Mouse (Mus musculus): ENCODE results near the gene Wbp11. TPM values are rescaled to one million over a fixed set of nuclear protein-coding genes. Genes with fewer than 3 reads are reported as not detected.
A peak's percentile ranks its signal among the peaks of the same experiment; 100 is the strongest.

Wbp11 gene
- polyA plus RNA-seq, 1 experiment from 2014 or later = 78.4 TPM

DNA sequence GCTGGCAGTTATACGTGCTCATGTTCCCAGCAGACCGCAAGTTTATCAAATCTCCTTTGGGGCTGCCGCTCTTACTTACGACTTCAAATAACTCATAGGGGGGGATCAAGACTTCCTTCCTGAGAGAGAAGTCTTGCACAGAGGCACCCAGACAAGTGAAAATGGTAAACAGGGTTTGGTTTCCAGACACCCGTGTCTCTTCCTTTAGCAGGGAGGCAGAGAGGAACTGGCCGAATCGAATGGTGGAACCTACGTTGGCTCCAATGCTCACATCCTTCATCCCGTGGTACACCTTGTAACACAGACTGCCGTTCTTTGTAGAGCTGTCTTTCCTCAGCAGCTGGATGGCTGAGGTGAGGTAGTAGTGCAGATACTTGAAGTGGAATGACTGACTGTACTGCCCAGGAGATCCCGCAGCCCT lies 26.3 kb upstream of the Wbp11 start:
- no peak for ATAC-seq (ENCODE audit: low FRiP score, low read depth)
- WGBS = 90% methylated on average over 11 of the region's 11 CpGs
- Histone ChIP-seq H3K4me3 (no peak overlapping the region), H3K27me3 (no peaks in the 10 kb centered on the region), H3K36me3 (no peaks in the 10 kb centered on the region), H3K4me2 (no peak overlapping the region), H3K9me3 (no peaks in the 10 kb centered on the region), H3K27ac (replicated peaks) (no peak overlapping the region), H3K4me1 (replicated peaks) (0 out of 2 replicates have a peak, but pooled peaks cover 8% of the 10 kb centered on the region), H3K9ac (no peak overlapping the region)

DNA sequence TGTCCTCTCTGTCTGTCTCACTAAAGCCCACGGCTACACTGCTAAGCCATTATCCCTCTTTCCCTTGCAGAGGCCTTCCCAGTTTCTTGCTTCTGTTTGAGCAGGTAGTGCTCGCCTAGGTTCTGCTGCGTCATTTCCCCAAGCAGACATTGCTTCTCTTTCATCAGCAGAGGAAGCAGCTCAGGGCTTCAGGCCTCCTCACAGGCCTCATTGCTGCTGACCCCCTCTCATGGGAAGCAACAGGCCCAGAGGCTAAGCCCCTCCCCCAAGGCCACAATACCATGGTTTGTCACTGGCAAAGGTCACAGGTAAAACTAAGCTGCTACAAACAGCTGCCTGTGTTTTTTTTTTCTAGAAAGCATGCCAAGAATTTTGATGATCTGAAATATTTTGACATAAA lies 24.7 kb upstream of the Wbp11 start:
- H3K27ac ChIP-seq (replicated peaks) = peak overlapping the region; percentile 26; the same call in 1 of the 2 replicates

DNA sequence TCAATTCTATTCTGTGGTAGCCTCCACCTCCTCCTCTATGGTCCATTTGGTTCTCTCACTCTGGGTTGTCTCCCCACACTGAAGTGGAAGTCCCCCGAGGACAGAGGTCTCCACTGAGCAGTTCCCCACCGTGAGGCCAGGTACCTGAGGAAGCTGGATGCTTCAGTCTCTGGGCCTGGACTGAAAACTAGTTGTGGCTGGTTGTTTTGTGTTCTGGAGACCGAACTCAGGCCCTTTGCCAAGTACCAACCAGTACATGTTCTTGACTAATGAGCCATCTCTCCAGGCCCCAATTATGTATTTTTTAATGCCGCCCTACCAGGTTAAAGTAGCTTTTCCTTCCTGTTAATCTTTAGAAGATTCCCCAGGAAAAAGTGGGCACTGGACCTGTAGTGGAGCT lies 24.3 kb upstream of the Wbp11 start:
- Histone ChIP-seq H3K27me3 (no peaks in the 10 kb centered on the region), H3K27ac (replicated peaks) (peak overlapping the region; percentile 26; the same call in 1 of the 2 replicates), H3K4me2 (no peak overlapping the region), H3K4me1 (replicated peaks) (0 out of 2 replicates have a peak, but pooled peaks cover 8% of the 10 kb centered on the region), H3K36me3 (no peaks in the 10 kb centered on the region), H3K4me3 (no peak overlapping the region), H3K9me3 (no peaks in the 10 kb centered on the region), H3K9ac (no peak overlapping the region)
- WGBS = 83% methylated on average over 4 of the region's 4 CpGs
- no peak for ATAC-seq (ENCODE audit: low FRiP score, low read depth)

More for the DNA sequence above, 24.7 kb upstream of the Wbp11 start:
- ATAC-seq (ENCODE audit: low FRiP score, low read depth) = no peak; the same call in 1 of the 2 replicates
- H3K27me3 ChIP-seq = no peaks in the 10 kb centered on the region
- 0 out of 2 replicates have a peak, but pooled peaks cover 8% of the 10 kb centered on the region for H3K4me1 ChIP-seq (replicated peaks)
- H3K36me3 ChIP-seq = no peaks in the 10 kb centered on the region
- H3K9me3 ChIP-seq = no peaks in the 10 kb centered on the region
- 59% methylated on average over 3 of the region's 3 CpGs for WGBS
- H3K4me2 ChIP-seq = no peak overlapping the region
- H3K4me3 ChIP-seq = no peak overlapping the region
- H3K9ac ChIP-seq = no peak overlapping the region

DNA sequence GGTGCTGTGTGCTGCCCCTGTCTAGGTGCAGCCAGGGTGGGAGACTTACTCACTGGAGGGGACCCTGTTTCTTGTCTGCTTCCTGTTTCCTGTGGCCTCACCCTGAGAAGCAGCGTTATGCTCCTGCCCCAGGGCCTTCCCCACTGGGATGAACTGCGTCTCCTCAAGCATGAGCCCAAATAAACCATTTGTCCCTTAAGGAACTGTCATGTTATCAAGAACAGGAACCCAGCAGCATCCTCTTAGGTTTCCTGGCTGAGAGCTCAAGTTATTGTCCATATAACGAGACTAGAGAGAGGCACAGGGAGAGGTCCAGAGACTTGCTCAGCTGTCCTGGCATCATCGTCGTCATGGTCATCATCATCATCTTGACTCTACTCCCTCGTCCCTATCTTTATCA lies 22.2 kb upstream of the Wbp11 start:
- ATAC-seq (ENCODE audit: low FRiP score, low read depth) = no peak
- Histone ChIP-seq H3K4me2 (no peak overlapping the region), H3K27ac (replicated peaks) (no peak overlapping the region), H3K4me3 (no peak overlapping the region), H3K9me3 (no peaks in the 10 kb centered on the region), H3K36me3 (no peaks in the 10 kb centered on the region), H3K4me1 (replicated peaks) (0 out of 2 replicates have a peak, but pooled peaks cover 8% of the 10 kb centered on the region), H3K27me3 (no peaks in the 10 kb centered on the region), H3K9ac (no peak overlapping the region)
- WGBS = 83% methylated on average over 6 of the region's 6 CpGs

DNA sequence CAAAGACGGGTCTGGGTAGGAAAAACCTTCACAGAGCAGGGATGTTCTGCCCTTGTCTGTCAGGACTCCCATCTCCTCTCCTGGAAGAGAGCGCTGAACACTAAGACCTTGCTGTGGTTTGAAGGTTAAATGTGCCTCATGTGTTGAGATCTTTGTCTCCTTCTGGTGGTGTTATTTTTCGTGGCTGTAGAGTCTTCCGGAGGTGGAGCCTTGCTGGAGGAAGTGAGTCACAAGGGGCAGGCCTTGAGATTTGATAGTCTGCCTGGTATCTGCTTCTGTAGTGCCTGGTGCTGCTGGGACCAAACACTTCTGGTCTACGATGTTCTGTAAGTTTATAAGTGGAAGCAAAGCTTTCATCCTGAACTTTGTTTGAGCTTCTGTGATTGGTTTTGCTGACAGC lies 20.9 kb upstream of the Wbp11 start:
- H3K9me3 ChIP-seq = no peaks in the 10 kb centered on the region
- H3K4me2 ChIP-seq = no peak overlapping the region
- no peak overlapping the region for H3K9ac ChIP-seq
- no peak overlapping the region for H3K27ac ChIP-seq (replicated peaks)
- H3K4me1 ChIP-seq (replicated peaks) = 0 out of 2 replicates have a peak, but pooled peaks cover 8% of the 10 kb centered on the region
- H3K4me3 ChIP-seq = no peak overlapping the region
- ATAC-seq (ENCODE audit: low FRiP score, low read depth) = no peak
- no peaks in the 10 kb centered on the region for H3K36me3 ChIP-seq
- H3K27me3 ChIP-seq = no peaks in the 10 kb centered on the region
- WGBS = 90% methylated on average over 5 of the region's 5 CpGs

DNA sequence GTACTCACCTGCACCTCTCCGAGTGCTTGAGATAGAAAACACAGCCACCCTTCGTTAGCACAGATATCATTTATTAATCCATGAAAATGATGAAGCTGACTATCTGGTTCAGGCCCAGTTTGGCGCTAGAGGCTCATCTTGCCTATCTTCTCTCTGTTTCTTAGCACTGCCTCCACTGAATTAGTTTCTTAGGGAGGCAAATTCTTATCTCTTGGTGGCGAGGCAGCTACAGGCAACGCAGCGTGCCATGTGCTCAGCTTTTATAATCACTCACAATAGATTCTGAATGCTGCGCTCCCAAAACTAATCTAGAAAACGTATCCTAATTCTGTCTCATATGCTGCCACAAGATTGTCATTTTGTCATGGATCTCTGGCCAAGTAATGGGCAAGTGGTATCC lies 20.4 kb upstream of the Wbp11 start:
- ATAC-seq (ENCODE audit: low FRiP score, low read depth) = no peak
- no peaks in the 10 kb centered on the region for H3K36me3 ChIP-seq
- H3K4me3 ChIP-seq = no peak overlapping the region
- WGBS = 89% methylated on average over 8 of the region's 8 CpGs
- H3K9me3 ChIP-seq = no peaks in the 10 kb centered on the region
- no peak overlapping the region for H3K4me2 ChIP-seq
- no peaks in the 10 kb centered on the region for H3K27me3 ChIP-seq
- H3K27ac ChIP-seq (replicated peaks) = no peak overlapping the region
- H3K9ac ChIP-seq = no peak overlapping the region
- H3K4me1 ChIP-seq (replicated peaks) = 0 out of 2 replicates have a peak, but pooled peaks cover 8% of the 10 kb centered on the region

DNA sequence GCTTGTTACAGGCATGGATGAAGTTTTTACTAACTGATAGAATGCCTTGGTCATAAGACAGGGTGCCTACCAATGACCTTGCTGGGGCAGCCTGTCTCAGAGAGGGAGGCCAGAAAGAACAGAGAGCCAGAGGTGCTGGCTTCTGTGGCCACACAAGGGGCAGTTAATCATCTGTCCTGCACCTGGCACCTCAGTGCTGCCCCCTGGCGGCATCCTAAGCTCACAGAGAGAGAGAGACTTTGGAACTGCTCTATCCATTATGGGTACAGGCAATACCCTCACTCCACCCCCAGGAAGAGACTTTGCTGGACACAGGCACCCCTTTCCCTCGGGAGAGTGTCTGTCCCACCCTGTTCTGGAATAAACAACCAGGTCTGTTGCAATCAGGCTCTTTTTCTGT lies 19.8 kb upstream of the Wbp11 start:
- H3K27me3 ChIP-seq = no peaks in the 10 kb centered on the region
- no peak overlapping the region for H3K4me3 ChIP-seq
- no peaks in the 10 kb centered on the region for H3K9me3 ChIP-seq
- H3K4me2 ChIP-seq = no peak overlapping the region
- H3K27ac ChIP-seq (replicated peaks) = no peak overlapping the region
- no peak for ATAC-seq (ENCODE audit: low FRiP score, low read depth)
- no peaks in the 10 kb centered on the region for H3K36me3 ChIP-seq
- 29% methylated on average over 2 of the region's 2 CpGs for WGBS
- H3K9ac ChIP-seq = no peak overlapping the region
- 0 out of 2 replicates have a peak, but pooled peaks cover 7% of the 10 kb centered on the region for H3K4me1 ChIP-seq (replicated peaks)

DNA sequence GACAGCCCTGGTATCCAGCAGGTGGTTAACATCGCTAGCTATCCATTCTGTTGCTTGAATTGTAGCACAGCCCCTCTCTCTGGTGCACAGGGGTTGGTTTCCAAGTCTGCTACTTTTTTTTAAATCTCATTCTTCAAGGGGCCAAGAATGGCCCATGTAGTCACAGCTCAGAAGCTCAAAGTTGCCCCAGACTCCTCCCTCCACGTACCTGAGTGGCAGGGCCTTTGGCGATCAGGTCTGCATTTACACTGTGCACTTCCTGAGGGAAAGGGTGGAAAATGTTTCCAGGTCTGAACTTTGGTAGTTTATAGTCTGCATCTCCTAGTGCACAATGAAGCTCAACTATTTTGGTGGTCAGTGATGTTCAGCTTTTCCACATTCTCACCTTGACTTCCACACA lies 19.2 kb upstream of the Wbp11 start:
- no peaks in the 10 kb centered on the region for H3K9me3 ChIP-seq
- 94% methylated on average over 3 of the region's 3 CpGs for WGBS
- no peak overlapping the region for H3K4me2 ChIP-seq
- H3K4me3 ChIP-seq = no peak overlapping the region
- no peak for ATAC-seq (ENCODE audit: low FRiP score, low read depth)
- H3K4me1 ChIP-seq (replicated peaks) = 0 out of 2 replicates have a peak, but pooled peaks cover 2% of the 10 kb centered on the region
- H3K27ac ChIP-seq (replicated peaks) = no peak overlapping the region
- H3K27me3 ChIP-seq = no peaks in the 10 kb centered on the region
- H3K36me3 ChIP-seq = no peaks in the 10 kb centered on the region
- no peak overlapping the region for H3K9ac ChIP-seq

DNA sequence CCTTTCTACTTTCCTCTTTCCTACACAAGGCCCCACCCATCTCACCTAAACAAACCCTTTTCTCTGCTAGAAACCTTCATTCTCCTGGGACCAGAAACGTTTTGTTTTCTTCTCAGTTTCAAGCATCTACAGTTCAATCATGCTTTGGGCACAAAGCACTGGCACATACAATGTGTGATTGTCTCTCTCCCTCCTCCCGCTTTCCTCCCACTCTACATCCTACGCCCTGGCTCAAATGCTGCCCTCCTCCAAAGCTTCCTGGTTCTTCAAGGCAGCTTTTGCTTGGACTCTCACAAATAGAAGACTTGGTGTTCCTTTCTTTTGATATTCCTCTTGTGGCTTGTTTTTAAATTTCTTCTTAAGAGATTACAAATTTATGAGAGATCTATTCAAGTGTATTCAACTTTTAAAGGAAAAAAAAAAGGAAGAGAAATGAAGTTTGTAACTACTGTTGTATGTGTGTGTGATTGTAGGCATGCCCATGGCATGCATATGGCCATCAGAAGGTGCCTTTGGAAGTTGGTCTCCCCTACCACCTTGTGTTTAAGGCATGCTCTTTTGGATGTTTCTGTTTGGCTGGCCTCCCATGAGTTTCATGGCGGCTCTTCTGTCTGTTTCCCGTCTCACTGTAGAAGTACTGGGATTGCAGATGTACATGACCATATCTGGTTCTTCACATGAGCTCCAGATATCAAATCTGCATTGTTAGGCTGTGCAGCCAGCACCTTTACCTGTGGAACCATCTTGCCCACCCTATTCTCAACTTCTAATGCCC lies 17.9 kb upstream of the Wbp11 start:
- H3K4me3 ChIP-seq = no peak overlapping the region
- H3K4me2 ChIP-seq = no peak overlapping the region
- no peaks in the 10 kb centered on the region for H3K4me1 ChIP-seq (replicated peaks)
- no peak overlapping the region for H3K9ac ChIP-seq
- no peaks in the 10 kb centered on the region for H3K27me3 ChIP-seq
- no peaks in the 10 kb centered on the region for H3K9me3 ChIP-seq
- ATAC-seq (ENCODE audit: low FRiP score, low read depth) = no peak
- H3K27ac ChIP-seq (replicated peaks) = no peak overlapping the region
- WGBS = 68% methylated on average over 5 of the region's 5 CpGs
- H3K36me3 ChIP-seq = no peaks in the 10 kb centered on the region

DNA sequence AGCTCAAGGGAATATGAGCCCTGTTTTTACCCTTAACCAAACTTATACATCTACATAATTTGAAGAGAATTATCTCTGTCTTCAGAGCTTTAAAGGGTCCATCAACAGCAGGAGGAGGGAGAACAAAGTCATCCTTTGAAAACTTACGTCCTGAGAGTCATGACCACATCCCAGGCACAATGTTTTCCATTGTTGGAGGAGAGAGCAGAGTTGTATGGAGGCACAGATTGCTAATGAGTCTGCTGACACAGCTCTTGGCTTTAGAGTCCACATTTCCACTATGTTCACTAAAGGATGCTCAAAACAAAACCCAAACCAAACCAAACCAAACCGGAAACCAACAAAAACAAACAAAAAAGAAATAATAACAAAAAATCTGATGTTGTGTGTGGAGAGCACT lies 16.9 kb upstream of the Wbp11 start:
- Histone ChIP-seq H3K27ac (replicated peaks) (no peak overlapping the region), H3K27me3 (no peaks in the 10 kb centered on the region), H3K9me3 (no peaks in the 10 kb centered on the region), H3K4me3 (no peak overlapping the region), H3K4me2 (no peak overlapping the region), H3K4me1 (replicated peaks) (no peaks in the 10 kb centered on the region), H3K9ac (no peak overlapping the region), H3K36me3 (no peaks in the 10 kb centered on the region)
- WGBS = 56% methylated on average over 2 of the region's 2 CpGs
- no peak for ATAC-seq (ENCODE audit: low FRiP score, low read depth)

DNA sequence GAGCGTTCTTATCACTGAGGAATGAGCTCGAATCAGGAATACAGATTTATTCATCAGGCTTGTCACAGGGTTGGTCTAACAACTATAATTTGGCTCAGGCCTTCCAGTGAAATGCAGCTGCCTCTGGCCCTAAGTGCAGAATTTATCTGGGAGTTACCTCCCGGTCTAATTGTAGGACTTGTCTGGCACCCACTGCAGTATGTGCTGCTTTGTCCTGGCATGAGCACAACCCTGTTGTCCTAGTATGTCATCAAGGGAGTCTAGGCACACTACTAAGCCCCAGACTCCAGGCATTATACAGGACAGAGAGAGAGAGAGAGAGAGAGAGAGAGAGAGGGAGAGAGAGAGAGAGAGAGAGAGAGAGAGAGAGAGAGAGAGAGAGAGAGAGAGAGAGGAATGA lies 9.3 kb upstream of the Wbp11 start:
- 87% methylated on average over 3 of the region's 3 CpGs for WGBS
- Histone ChIP-seq H3K4me3 (no peak overlapping the region), H3K9ac (no peak overlapping the region), H3K27me3 (no peaks in the 10 kb centered on the region), H3K36me3 (no peaks in the 10 kb centered on the region), H3K27ac (replicated peaks) (no peak overlapping the region), H3K9me3 (no peaks in the 10 kb centered on the region), H3K4me2 (no peak overlapping the region), H3K4me1 (replicated peaks) (no peaks in the 10 kb centered on the region)
- ATAC-seq (ENCODE audit: low FRiP score, low read depth) = no peak

DNA sequence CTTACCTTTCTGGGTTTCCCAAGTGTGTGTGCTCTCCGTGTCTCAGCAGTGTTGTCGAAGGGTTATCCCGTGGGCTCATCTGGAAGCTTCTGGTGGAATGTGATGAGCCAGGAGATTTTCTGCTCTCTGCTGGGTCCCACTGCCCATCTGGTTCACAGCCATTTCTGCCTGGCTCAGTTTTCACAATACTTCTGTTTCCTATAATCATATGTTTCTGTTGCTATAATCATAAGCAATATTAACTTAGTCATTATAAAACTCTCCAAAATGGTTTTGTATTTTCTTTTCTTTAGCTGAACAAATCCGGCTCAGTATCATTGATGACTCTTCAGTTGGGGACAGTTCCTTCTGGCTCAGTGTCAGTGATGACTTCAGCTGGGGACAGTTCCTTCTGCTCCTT lies 7.3 kb upstream of the Wbp11 start, which contains the start of gene Smco3:
Gene Smco3 (minus strand): TSS at position 101 of the 400 bp plus-strand sequence.
- no peak within 1 kb of the TSS for H3K27ac ChIP-seq (replicated peaks)
- no peaks in the 10 kb centered on the region for H3K36me3 ChIP-seq
- no peak for ATAC-seq (ENCODE audit: low FRiP score, low read depth)
- H3K9me3 ChIP-seq = no peaks in the 10 kb centered on the region
- H3K9ac ChIP-seq = no peak within 1 kb of the TSS
- 64% methylated on average over 4 of the region's 4 CpGs for WGBS
- no peaks in the 10 kb centered on the region for H3K4me1 ChIP-seq (replicated peaks)
- H3K27me3 ChIP-seq = peaks cover 10% of the 10 kb centered on the region; the same call in 1 of the 2 replicates
- peak within 1 kb of the TSS; percentile 9 for H3K4me2 ChIP-seq
- 0 out of 2 replicates have a peak within 1 kb of the TSS, but pooled peaks have one; percentile 7 for H3K4me3 ChIP-seq

Measured in hindbrain, embryonic 15.5 days (tissue).